Mouse (Mus musculus) embryonic fibroblast, embryonic 13.5 days (primary cell): ENCODE data around the gene H2al1e.

Experiments
- CTCF ChIP-seq: IDR thresholded peaks from 2 replicates; pipeline ENCODE4 v1.5.1; 2011; ENCODE audit warnings: mild to moderate bottlenecking, control low read depth, low read length, moderate library complexity, borderline replicate concordance; ENCODE audit not compliant: insufficient read depth
- POLR2A ChIP-seq: IDR thresholded peaks from 2 replicates; pipeline ENCODE4 v1.6.1; 2011; ENCODE audit warnings: low read depth, mild to moderate bottlenecking, control low read depth, low read length, moderate library complexity

- TF ChIP-seq POLR2A = no peak
- no peak for TF ChIP-seq CTCF
These were observed 38.5 kb upstream of the H2al1e start for GRCm38 (mm10) chrX:11273190-11273589.
